Mouse (Mus musculus) CH12.LX (cell line): Measurements from ENCODE around the gene Blvrb. TPM values are rescaled to one million over a fixed set of nuclear protein-coding genes. Genes with fewer than 3 reads are reported as not detected.

ENCODE experiments used
- DNase-seq: peaks from one replicate; pipeline ENCODE4 v3.0.0-alpha.2; 2013; ENCODE audit errors: extremely low read depth
- H3K27ac ChIP-seq: 2 replicates; pipeline ENCODE4 v1.5.1; 2012; ENCODE audit warnings: low read depth, mild to moderate bottlenecking, control low read depth, moderate library complexity; ENCODE audit not compliant: insufficient read depth
- H3K27me3 ChIP-seq: replicated peaks from 2 replicates; pipeline ENCODE3; 2012; ENCODE audit warnings: inconsistent platforms
- H3K36me3 ChIP-seq, 2 experiments: replicated peaks in 1 of 2; 2 replicates each; pipeline versions ENCODE3 to v1.6.1; 2012; ENCODE audit warnings: inconsistent platforms in 1 of 2, low read length in 1 of 2, mild to moderate bottlenecking in 1 of 2, mixed read lengths in 1 of 2, moderate library complexity in 1 of 2; ENCODE audit not compliant: control insufficient read depth in 1 of 2, insufficient read depth in 1 of 2
- H3K4me1 ChIP-seq, 2 experiments: 2 replicates each; pipeline ENCODE4 v1.6.1; 2012; ENCODE audit warnings: inconsistent platforms in 1 of 2, moderate library complexity in 1 of 2; ENCODE audit not compliant: insufficient read depth in 2 of 2, control insufficient read depth in 1 of 2
- H3K4me2 ChIP-seq: 2 replicates; pipeline ENCODE4 v1.6.1; 2012; ENCODE audit warnings: low read depth, mild to moderate bottlenecking, control low read depth; ENCODE audit not compliant: poor library complexity, insufficient read depth, severe bottlenecking
- H3K4me3 ChIP-seq, 3 experiments: fragments of 150-350 bp in 1 of 3; sonication (generic) in 1 of 3; replicated peaks in 1 of 3; 2 replicates each; pipeline versions ENCODE3 to v1.5.1; 2011 to 2012; ENCODE audit warnings: low read depth in 2 of 3, low read length in 2 of 3, mild to moderate bottlenecking in 2 of 3, moderate library complexity in 2 of 3, control low read depth in 1 of 3, improper control_type of control experiment in 1 of 3, inconsistent platforms in 1 of 3, mixed read lengths in 1 of 3; ENCODE audit not compliant: poor library complexity in 1 of 3
- H3K79me2 ChIP-seq: replicated peaks from 2 replicates; pipeline ENCODE4 v1.6.1; 2012; ENCODE audit warnings: mild to moderate bottlenecking, moderate library complexity; ENCODE audit not compliant: control insufficient read depth, poor library complexity, insufficient read depth, severe bottlenecking; ENCODE audit errors: extremely low read depth
- H3K9ac ChIP-seq: 2 replicates; pipeline ENCODE4 v1.6.1; 2012; ENCODE audit warnings: low read depth, mild to moderate bottlenecking, control low read depth, moderate library complexity; ENCODE audit not compliant: insufficient read depth
- H3K9me3 ChIP-seq: replicated peaks from 2 replicates; pipeline ENCODE3; 2012; ENCODE audit warnings: low read length, inconsistent platforms, mixed read lengths
- CHD1 ChIP-seq: IDR thresholded peaks from 2 replicates; pipeline ENCODE4 v1.6.1; 2012; ENCODE audit warnings: low read depth, low read length, improper control_type of control experiment, inconsistent platforms
- CHD2 ChIP-seq: IDR thresholded peaks from 2 replicates; pipeline ENCODE4 v1.6.1; 2011; ENCODE audit warnings: low read length, improper control_type of control experiment
- CTCF ChIP-seq, 2 experiments: IDR thresholded peaks in 1 of 2; conservative IDR thresholded peaks in 1 of 2; 2 replicates each; pipeline ENCODE4 v1.5.1; 2011 to 2012; ENCODE audit warnings: low read depth in 2 of 2, low read length in 2 of 2, improper control_type of control experiment in 1 of 2, inconsistent platforms in 1 of 2, mild to moderate bottlenecking in 1 of 2, moderate library complexity in 1 of 2
- E2F4 ChIP-seq: IDR thresholded peaks from 2 replicates; pipeline ENCODE4 v1.6.1; 2011; ENCODE audit warnings: low read depth, low read length, improper control_type of control experiment; ENCODE audit not compliant: insufficient replicate concordance
- ELF1 ChIP-seq: IDR thresholded peaks from 2 replicates; pipeline ENCODE4 v1.6.1; 2014; ENCODE audit warnings: low read depth, mild to moderate bottlenecking, inconsistent platforms, low read length, improper control_type of control experiment
- ETS1 ChIP-seq: conservative IDR thresholded peaks from 2 replicates; pipeline ENCODE4 v1.6.1; 2012; ENCODE audit warnings: low read depth, mild to moderate bottlenecking, inconsistent platforms, low read length, improper control_type of control experiment, moderate library complexity
- HCFC1 ChIP-seq: IDR thresholded peaks from 2 replicates; pipeline ENCODE4 v1.6.1; 2012; ENCODE audit warnings: low read depth, mild to moderate bottlenecking, inconsistent platforms, low read length, improper control_type of control experiment
- IRF4 ChIP-seq: IDR thresholded peaks from 2 replicates; pipeline ENCODE4 v1.6.1; 2014; ENCODE audit warnings: low read depth, mild to moderate bottlenecking, inconsistent platforms, low read length, improper control_type of control experiment
- MAFK ChIP-seq: IDR thresholded peaks from 2 replicates; pipeline ENCODE4 v1.6.1; 2011; ENCODE audit warnings: low read length, improper control_type of control experiment; ENCODE audit not compliant: insufficient replicate concordance
- MAX ChIP-seq: IDR thresholded peaks from 2 replicates; pipeline ENCODE4 v1.6.1; 2011; ENCODE audit warnings: low read length, improper control_type of control experiment
- MAZ ChIP-seq: IDR thresholded peaks from 2 replicates; pipeline ENCODE4 v1.6.1; 2012; ENCODE audit warnings: low read depth, mild to moderate bottlenecking, inconsistent platforms, low read length, improper control_type of control experiment, moderate library complexity
- PAX5 ChIP-seq: IDR thresholded peaks from 2 replicates; pipeline ENCODE4 v1.6.1; 2012; ENCODE audit warnings: low read length, inconsistent platforms, mixed read lengths
- RCOR1 ChIP-seq: conservative IDR thresholded peaks from 2 replicates; pipeline ENCODE4 v1.6.1; 2012; ENCODE audit warnings: low read depth, mild to moderate bottlenecking, inconsistent platforms, low read length, improper control_type of control experiment
- SMC3 ChIP-seq: IDR thresholded peaks from 2 replicates; pipeline ENCODE4 v1.6.1; 2011; ENCODE audit warnings: low read depth, low read length, improper control_type of control experiment
- TCF12 ChIP-seq: IDR thresholded peaks from 2 replicates; pipeline ENCODE4 v1.6.1; 2014; ENCODE audit warnings: low read depth, mild to moderate bottlenecking, inconsistent platforms, low read length, improper control_type of control experiment
- USF2 ChIP-seq: conservative IDR thresholded peaks from 2 replicates; pipeline ENCODE4 v1.6.1; 2011; ENCODE audit warnings: low read depth, low read length, improper control_type of control experiment
- ZKSCAN1 ChIP-seq: IDR thresholded peaks from 2 replicates; pipeline ENCODE4 v1.6.1; 2012; ENCODE audit warnings: low read depth, inconsistent platforms, low read length, improper control_type of control experiment, borderline replicate concordance
- ZMIZ1 ChIP-seq: IDR thresholded peaks from 2 replicates; pipeline ENCODE4 v1.6.1; 2012; ENCODE audit warnings: low read depth, mild to moderate bottlenecking, inconsistent platforms, low read length, improper control_type of control experiment
- dilution Hi-C: fragments of 300-500 bp; cut with MboI; formaldehyde crosslinking; loops from 2 replicates; pipeline ENCODE4 v1.14.3; 2020; ENCODE audit warnings: low sequenced_read_pairs; ENCODE audit not compliant: extremely low pct_unique_long_range_greater_than_20kb, extremely low pct_ligation_motif_present
- in situ Hi-C: fragments of 300-500 bp; cut with MboI; formaldehyde crosslinking; loops from 3 replicates; pipeline ENCODE4 v1.14.3; 2019; ENCODE audit warnings: low sequenced_read_pairs, low pct_ligation_motif_present, low pct_unique_long_range_greater_than_20kb, mixed read lengths
- polyA plus RNA-seq: library from polyadenylated mRNA; unstranded; fragments of >175 nt; gene quantifications from 2 replicates; pipeline ENCODE4 v1.2.1, GENCODE M21; 2012; ENCODE audit warnings: low read depth; ENCODE audit not compliant: insufficient read length
- total RNA-seq, 2 experiments: library from RNA; depleted of rRNA; stranded (reverse); fragments of 300-350 nt in 1 of 2; fragments of >200 nt in 1 of 2; gene quantifications; 2 replicates each; pipeline ENCODE4 v1.2.3; 2012 to 2014

Gene Blvrb
- total and polyA plus RNA-seq, 3 experiments: 4.3 to 9.4 (median 7.6) TPM

GRCm38 (mm10) chr7:27490543-27491329, 43.0 kb downstream of the Blvrb start (continued):
- no peak; the same call in 1 of the 2 replicates for TF ChIP-seq HCFC1
- no peak for TF ChIP-seq E2F4
- peak; percentile 67 for TF ChIP-seq ELF1
- no peak for TF ChIP-seq RCOR1
- TF ChIP-seq CTCF (conservative IDR thresholded peaks at IDR 0.05 in 1 of 2, IDR thresholded peaks at IDR 0.05 in 1 of 2; ENCODE audit: low read depth in 2 of 2, low read length in 2 of 2): peak; percentile 32 to 80
- TF ChIP-seq PAX5: no peak
- TF ChIP-seq USF2: no peak
- no peak for TF ChIP-seq IRF4
- TF ChIP-seq MAZ: peak; percentile 70

GRCm38 (mm10) chr7:27491856-27492255, 44.1 kb downstream of the Blvrb start:
- Histone ChIP-seq H3K9ac (no peak overlapping the region), H3K4me3 (no peak overlapping the region), H3K4me1 (peaks cover 3 to 32% of the 10 kb centered on the region in 2 experiments), H3K36me3 (peaks cover 0 to 10% of the 10 kb centered on the region in 2 experiments), H3K4me2 (no peak overlapping the region), H3K27ac (no peak overlapping the region), H3K9me3 (no peaks in the 10 kb centered on the region), H3K27me3 (no peaks in the 10 kb centered on the region), H3K79me2 (no peaks in the 10 kb centered on the region)
- TF ChIP-seq PAX5 (no peak), ZKSCAN1 (no peak), TCF12 (no peak), ETS1 (no peak), CHD1 (no peak), MAX (no peak), CHD2 (no peak), SMC3 (no peak), CTCF (conservative IDR thresholded peaks at IDR 0.05 in 1 of 2, IDR thresholded peaks at IDR 0.05 in 1 of 2; ENCODE audit: low read depth in 2 of 2, low read length in 2 of 2) (no peak), E2F4 (no peak), MAFK (no peak)
- no peak for DNase-seq
- in situ Hi-C loops: no loop called here
- dilution Hi-C loops: no loop called here

- in situ Hi-C loops: no loop called here
- no peak for DNase-seq
These were observed 45.2 kb downstream of the Blvrb start for GRCm38 (mm10) chr7:27493022-27493421.

More at GRCm38 (mm10) chr7:27493022-27493421, 45.2 kb downstream of the Blvrb start:
- H3K27ac ChIP-seq: no peak overlapping the region
- H3K4me3 ChIP-seq: no peak overlapping the region
- no peaks in the 10 kb centered on the region for H3K27me3 ChIP-seq
- H3K4me2 ChIP-seq: no peak overlapping the region
- no peak overlapping the region for H3K9ac ChIP-seq
- no peak for TF ChIP-seq ZMIZ1
- H3K79me2 ChIP-seq: no peaks in the 10 kb centered on the region
- peaks cover 0 to 10% of the 10 kb centered on the region in 2 experiments for H3K36me3 ChIP-seq
- dilution Hi-C loops: no loop called here
- no peaks in the 10 kb centered on the region for H3K9me3 ChIP-seq
- H3K4me1 ChIP-seq: peaks cover 0 to 30% of the 10 kb centered on the region in 2 experiments
